Mouse (Mus musculus) 3T3-L1 (cell line): ENCODE data around the gene Map7d2.
"Not testable (repeated sequence)": the region's sequence is repeated elsewhere in the genome, so short reads cannot be mapped to it uniquely, and the experiment has no call there.

Source experiments
- DNase-seq: peaks from one replicate; pipeline ENCODE4 v3.0.0-alpha.2; 2015; ENCODE audit warnings: low read depth, low spot score

Map7d2 gene

GRCm38 (mm10) chrX:159414130-159414828, at the start of gene Map7d2:
Gene Map7d2, plus strand, starts transcription at chrX:159414572.
- no peak for DNase-seq

GRCm38 (mm10) chrX:159371831-159372752, 42.3 kb upstream of the Map7d2 start, which contains the start of gene Eif1ax:
Gene Eif1ax, plus strand, starts transcription at chrX:159372178.
- DNase-seq: peak; percentile 87

GRCm38 (mm10) chrX:159372753-159373144, 41.6 kb upstream of the Map7d2 start:
- DNase-seq: no peak

GRCm38 (mm10) chrX:159387105-159387504, 27.3 kb upstream of the Map7d2 start:
- DNase-seq: no peak

GRCm38 (mm10) chrX:159388953-159389352, 25.4 kb upstream of the Map7d2 start:
- peak; percentile 29 for DNase-seq

GRCm38 (mm10) chrX:159390347-159390962, 23.9 kb upstream of the Map7d2 start:
- no peak for DNase-seq

GRCm38 (mm10) chrX:159391239-159391638, 23.1 kb upstream of the Map7d2 start:
- no peak for DNase-seq

- DNase-seq: peak; percentile 68
Measured at GRCm38 (mm10) chrX:159409253-159409652, 5.1 kb upstream of the Map7d2 start.

- no peak for DNase-seq
Measured at GRCm38 (mm10) chrX:159414829-159415673, 679 bp downstream of the Map7d2 start.

GRCm38 (mm10) chrX:159430507-159430906, 16.1 kb downstream of the Map7d2 start:
- not testable (repeated sequence) for DNase-seq

GRCm38 (mm10) chrX:159442128-159442527, 27.8 kb downstream of the Map7d2 start:
- DNase-seq: peak; percentile 66

- no peak for DNase-seq
Measured at GRCm38 (mm10) chrX:159447133-159447532, 32.8 kb downstream of the Map7d2 start.

- DNase-seq: no peak
Measured at GRCm38 (mm10) chrX:159459006-159459654, 44.8 kb downstream of the Map7d2 start.

GRCm38 (mm10) chrX:159474799-159475198, 60.4 kb downstream of the Map7d2 start:
- no peak for DNase-seq

- DNase-seq: not testable (repeated sequence)
Measured at GRCm38 (mm10) chrX:159478243-159478940, 64.0 kb downstream of the Map7d2 start.

GRCm38 (mm10) chrX:159484247-159484646, 69.9 kb downstream of the Map7d2 start:
- peak; percentile 1 for DNase-seq

GRCm38 (mm10) chrX:159503181-159503580, 88.8 kb downstream of the Map7d2 start:
- no peak for DNase-seq

- DNase-seq: no peak
Measured at GRCm38 (mm10) chrX:159508331-159509036, 94.1 kb downstream of the Map7d2 start.

GRCm38 (mm10) chrX:159509042-159509441, 94.7 kb downstream of the Map7d2 start:
- no peak for DNase-seq
